Mouse (Mus musculus): ENCODE measurements around the gene Ergic1. TPM values are rescaled to one million over a fixed set of nuclear protein-coding genes. Genes with fewer than 3 reads are reported as not detected.

Gene Ergic1
- polyA plus RNA-seq, 1 experiment from 2014 or later: 91.2 TPM

GRCm38 (mm10) chr17:26647283-26647682, 86.0 kb downstream of the Ergic1 start:
- peak; percentile 65 for ATAC-seq
- Histone ChIP-seq H3K36me3 (ENCODE audit: control insufficient read depth, insufficient read depth, low read length) (peaks cover 11% of the 10 kb centered on the region), H3K9ac (ENCODE audit: low read depth, low read length) (no peak overlapping the region), H3K4me3 (ENCODE audit: low read length) (no peak overlapping the region), H3K4me1 (ENCODE audit: control insufficient read depth, insufficient read depth, low read length) (0 out of 2 replicates have a peak, but pooled peaks cover 5% of the 10 kb centered on the region), H3K4me2 (ENCODE audit: low read depth, low read length) (no peak overlapping the region), H3K27me3 (replicated peaks; ENCODE audit: control insufficient read depth, insufficient read depth, low read length) (no peaks in the 10 kb centered on the region), H3K27ac (ENCODE audit: low read length) (peak overlapping the region; percentile 62), H3K9me3 (ENCODE audit: control insufficient read depth, low read length) (no peaks in the 10 kb centered on the region)
- WGBS: 53% methylated on average over 13 of the region's 13 CpGs

- 86% methylated on average over 4 of the region's 4 CpGs for WGBS
- Histone ChIP-seq H3K4me1 (ENCODE audit: control insufficient read depth, insufficient read depth, low read length) (0 out of 2 replicates have a peak, but pooled peaks cover 5% of the 10 kb centered on the region), H3K9me3 (ENCODE audit: control insufficient read depth, low read length) (no peaks in the 10 kb centered on the region), H3K27ac (ENCODE audit: low read length) (no peak overlapping the region), H3K4me3 (ENCODE audit: low read length) (no peak overlapping the region), H3K27me3 (replicated peaks; ENCODE audit: control insufficient read depth, insufficient read depth, low read length) (no peaks in the 10 kb centered on the region), H3K4me2 (ENCODE audit: low read depth, low read length) (no peak overlapping the region), H3K36me3 (ENCODE audit: control insufficient read depth, insufficient read depth, low read length) (no peaks in the 10 kb centered on the region), H3K9ac (ENCODE audit: low read depth, low read length) (no peak overlapping the region)
- no peak for ATAC-seq
These were observed 88.3 kb downstream of the Ergic1 start for GRCm38 (mm10) chr17:26649565-26649964.

- 70% methylated on average over 14 of the region's 14 CpGs for WGBS
- Histone ChIP-seq H3K4me1 (ENCODE audit: control insufficient read depth, insufficient read depth, low read length) (0 out of 2 replicates have a peak, but pooled peaks cover 5% of the 10 kb centered on the region), H3K27me3 (replicated peaks; ENCODE audit: control insufficient read depth, insufficient read depth, low read length) (no peaks in the 10 kb centered on the region), H3K36me3 (ENCODE audit: control insufficient read depth, insufficient read depth, low read length) (no peaks in the 10 kb centered on the region), H3K27ac (ENCODE audit: low read length) (0 out of 2 replicates have a peak overlapping the region, but pooled peaks have one; percentile 5), H3K4me2 (ENCODE audit: low read depth, low read length) (no peak overlapping the region), H3K9ac (ENCODE audit: low read depth, low read length) (no peak overlapping the region; the same call in 1 of the 2 replicates), H3K9me3 (ENCODE audit: control insufficient read depth, low read length) (no peaks in the 10 kb centered on the region), H3K4me3 (ENCODE audit: low read length) (no peak overlapping the region)
- ATAC-seq: no peak; the same call in 1 of the 2 replicates
These were observed 89.4 kb downstream of the Ergic1 start for GRCm38 (mm10) chr17:26650451-26651363.

GRCm38 (mm10) chr17:26658854-26659572, 97.7 kb downstream of the Ergic1 start:
- Histone ChIP-seq H3K9me3 (ENCODE audit: control insufficient read depth, low read length) (no peaks in the 10 kb centered on the region), H3K27me3 (replicated peaks; ENCODE audit: control insufficient read depth, insufficient read depth, low read length) (no peaks in the 10 kb centered on the region), H3K4me1 (ENCODE audit: control insufficient read depth, insufficient read depth, low read length) (peaks cover 7% of the 10 kb centered on the region), H3K36me3 (ENCODE audit: control insufficient read depth, insufficient read depth, low read length) (0 out of 2 replicates have a peak, but pooled peaks cover 4% of the 10 kb centered on the region), H3K4me3 (ENCODE audit: low read length) (no peak overlapping the region), H3K4me2 (ENCODE audit: low read depth, low read length) (no peak overlapping the region), H3K9ac (ENCODE audit: low read depth, low read length) (no peak overlapping the region), H3K27ac (ENCODE audit: low read length) (no peak overlapping the region)
- WGBS: 33% methylated on average over 21 of the region's 21 CpGs
- no peak for ATAC-seq

GRCm38 (mm10) chr17:26659573-26659915, 98.3 kb downstream of the Ergic1 start:
- no peak overlapping the region for H3K9ac ChIP-seq (ENCODE audit: low read depth, low read length)
- WGBS: 64% methylated on average over 3 of the region's 3 CpGs
- H3K4me1 ChIP-seq (ENCODE audit: control insufficient read depth, insufficient read depth, low read length): peaks cover 7% of the 10 kb centered on the region
- no peak overlapping the region for H3K4me3 ChIP-seq (ENCODE audit: low read length)
- 0 out of 2 replicates have a peak, but pooled peaks cover 4% of the 10 kb centered on the region for H3K36me3 ChIP-seq (ENCODE audit: control insufficient read depth, insufficient read depth, low read length)
- no peak overlapping the region for H3K4me2 ChIP-seq (ENCODE audit: low read depth, low read length)
- H3K27ac ChIP-seq (ENCODE audit: low read length): no peak overlapping the region
- H3K9me3 ChIP-seq (ENCODE audit: control insufficient read depth, low read length): no peaks in the 10 kb centered on the region
- H3K27me3 ChIP-seq (replicated peaks; ENCODE audit: control insufficient read depth, insufficient read depth, low read length): no peaks in the 10 kb centered on the region
- no peak for ATAC-seq

- Histone ChIP-seq H3K4me1 (ENCODE audit: control insufficient read depth, insufficient read depth, low read length) (peaks cover 7% of the 10 kb centered on the region), H3K9me3 (ENCODE audit: control insufficient read depth, low read length) (no peaks in the 10 kb centered on the region), H3K27me3 (replicated peaks; ENCODE audit: control insufficient read depth, insufficient read depth, low read length) (no peaks in the 10 kb centered on the region), H3K4me2 (ENCODE audit: low read depth, low read length) (no peak overlapping the region), H3K27ac (ENCODE audit: low read length) (no peak overlapping the region), H3K4me3 (ENCODE audit: low read length) (no peak overlapping the region), H3K36me3 (ENCODE audit: control insufficient read depth, insufficient read depth, low read length) (0 out of 2 replicates have a peak, but pooled peaks cover 4% of the 10 kb centered on the region), H3K9ac (ENCODE audit: low read depth, low read length) (no peak overlapping the region)
- no peak for ATAC-seq
- WGBS: 21% methylated on average over 21 of the region's 21 CpGs
These were observed 99.1 kb downstream of the Ergic1 start for GRCm38 (mm10) chr17:26660192-26660912.

- no peaks in the 10 kb centered on the region for H3K9me3 ChIP-seq (ENCODE audit: control insufficient read depth, low read length)
- peaks cover 7% of the 10 kb centered on the region for H3K4me1 ChIP-seq (ENCODE audit: control insufficient read depth, insufficient read depth, low read length)
- no peaks in the 10 kb centered on the region for H3K27me3 ChIP-seq (replicated peaks; ENCODE audit: control insufficient read depth, insufficient read depth, low read length)
- no peak for ATAC-seq
- WGBS: 75% methylated on average over 5 of the region's 5 CpGs
- H3K4me3 ChIP-seq (ENCODE audit: low read length): no peak overlapping the region
- H3K9ac ChIP-seq (ENCODE audit: low read depth, low read length): no peak overlapping the region
- no peak overlapping the region for H3K4me2 ChIP-seq (ENCODE audit: low read depth, low read length)
- H3K36me3 ChIP-seq (ENCODE audit: control insufficient read depth, insufficient read depth, low read length): no peaks in the 10 kb centered on the region
- H3K27ac ChIP-seq (ENCODE audit: low read length): no peak overlapping the region
These were observed 100.9 kb downstream of the Ergic1 start for GRCm38 (mm10) chr17:26662204-26662603.

- Histone ChIP-seq H3K36me3 (ENCODE audit: control insufficient read depth, insufficient read depth, low read length) (no peaks in the 10 kb centered on the region), H3K4me2 (ENCODE audit: low read depth, low read length) (peak within 1 kb of the TSS; percentile 70), H3K4me3 (ENCODE audit: low read length) (peak within 1 kb of the TSS; percentile 68), H3K27me3 (replicated peaks; ENCODE audit: control insufficient read depth, insufficient read depth, low read length) (no peaks in the 10 kb centered on the region), H3K27ac (ENCODE audit: low read length) (peak within 1 kb of the TSS; percentile 55), H3K9me3 (ENCODE audit: control insufficient read depth, low read length) (no peaks in the 10 kb centered on the region), H3K9ac (ENCODE audit: low read depth, low read length) (peak within 1 kb of the TSS; percentile 73), H3K4me1 (ENCODE audit: control insufficient read depth, insufficient read depth, low read length) (peaks cover 7% of the 10 kb centered on the region)
- peak; percentile 88 for ATAC-seq
- 2% methylated on average over 28 of the region's 28 CpGs for WGBS
These were observed 101.8 kb downstream of the Ergic1 start, which contains the start of gene Atp6v0e for GRCm38 (mm10) chr17:26662978-26663683. Gene Atp6v0e (plus strand): TSS chr17:26663231.

All from intestine, embryonic 16.5 days (tissue).